Mouse (Mus musculus): ENCODE results near the gene Gtf2e1.
A peak's percentile ranks its signal among the peaks of the same experiment; 100 is the strongest.

Gtf2e1 gene

GRCm38 (mm10) chr16:37539611-37540580 is at the start of gene Gtf2e1, which contains the start of gene Rabl3:
Gene Gtf2e1 (minus strand): TSS chr16:37539789.
Gene Rabl3 (plus strand): TSS chr16:37539885.
- peak; percentile 99 for DNase-seq (ENCODE audit: low read depth, low spot score)

DNA sequence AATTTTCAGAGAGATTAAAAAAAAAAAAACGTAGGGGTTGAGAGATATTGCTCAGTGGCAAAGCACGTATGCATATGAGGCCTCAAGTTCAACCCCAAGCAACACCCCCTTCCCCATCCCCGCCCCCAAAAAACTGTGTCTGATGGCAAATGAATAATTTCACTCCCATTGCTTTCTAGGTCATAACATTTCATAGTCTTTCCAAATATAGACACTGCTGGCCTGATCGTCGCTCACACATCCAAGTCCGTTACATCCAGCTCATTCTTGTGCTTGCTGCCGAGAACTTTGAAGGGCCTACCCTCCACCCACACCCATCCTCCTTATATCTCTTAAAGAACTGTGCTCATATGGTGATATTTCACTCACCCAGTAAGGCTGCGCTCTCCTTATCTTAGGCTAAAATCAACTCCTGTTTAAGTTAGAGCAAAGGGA is 45.6 kb upstream of the Gtf2e1 start:
- DNase-seq (ENCODE audit: low read depth, low spot score), result no peak

GRCm38 (mm10) chr16:37584218-37585035 is 44.8 kb upstream of the Gtf2e1 start:
- DNase-seq (ENCODE audit: low read depth, low spot score), result peak; percentile 11

DNA sequence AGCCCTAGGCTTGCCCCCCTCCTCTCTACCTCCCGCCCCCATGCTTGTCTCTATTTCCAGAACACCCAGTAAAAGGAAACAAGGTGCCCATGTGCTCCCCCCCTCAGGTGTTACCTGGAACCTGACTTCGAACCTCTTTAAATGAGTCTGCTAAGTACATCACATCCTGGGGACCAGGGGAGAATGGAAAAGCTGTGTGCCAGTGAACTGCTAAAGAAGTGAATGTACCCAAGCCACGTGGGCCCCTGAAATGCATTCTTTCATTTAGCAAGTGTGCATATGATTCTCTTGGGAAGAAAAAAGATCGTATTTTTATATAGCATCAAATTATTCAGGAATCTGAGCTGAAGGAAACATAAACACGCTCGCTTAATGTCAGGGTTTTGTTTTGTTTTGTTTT is 44.2 kb upstream of the Gtf2e1 start:
- DNase-seq (ENCODE audit: low read depth, low spot score), result no peak

- no peak for DNase-seq (ENCODE audit: low read depth, low spot score)
These were observed 43.7 kb upstream of the Gtf2e1 start for GRCm38 (mm10) chr16:37583306-37583705.

DNA sequence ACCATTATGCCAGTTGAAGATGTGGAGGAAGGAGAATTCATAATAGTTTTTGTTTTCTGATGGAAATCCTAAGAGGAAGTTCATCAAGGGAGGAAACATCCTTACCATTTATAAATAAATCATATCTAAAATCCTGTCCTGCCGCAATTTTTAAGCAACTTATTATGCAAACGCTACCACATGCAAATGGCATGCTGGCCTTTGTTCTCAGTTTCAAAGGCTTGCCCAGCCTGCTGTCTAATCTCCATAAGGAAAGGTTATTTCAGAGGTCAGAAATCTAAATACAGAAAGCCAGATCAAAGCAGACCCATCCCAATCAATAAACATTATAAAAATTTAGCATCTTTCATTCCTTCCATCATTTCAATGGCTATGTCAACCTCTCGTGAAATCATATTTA is 42.3 kb upstream of the Gtf2e1 start:
- no peak for DNase-seq (ENCODE audit: low read depth, low spot score)

DNA sequence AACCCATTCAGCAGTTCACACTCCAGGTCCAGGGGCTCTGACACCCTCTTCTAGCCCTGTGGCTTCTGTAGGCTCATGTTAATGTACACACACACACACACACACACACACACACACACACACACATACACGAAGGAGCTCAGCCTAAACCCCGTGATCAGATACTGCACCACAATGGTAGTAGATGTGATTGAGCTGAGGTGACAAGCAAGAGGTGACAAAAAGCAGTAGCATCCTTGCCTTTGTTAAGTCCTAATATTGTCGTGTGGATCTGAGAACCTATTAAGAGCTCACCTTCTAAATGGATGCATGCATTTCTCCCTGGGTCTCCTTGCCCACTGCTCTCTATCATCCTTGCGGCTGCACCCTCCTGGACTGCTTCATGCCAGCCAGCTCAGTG is 41.1 kb upstream of the Gtf2e1 start:
- DNase-seq (ENCODE audit: low read depth, low spot score), result no peak

DNA sequence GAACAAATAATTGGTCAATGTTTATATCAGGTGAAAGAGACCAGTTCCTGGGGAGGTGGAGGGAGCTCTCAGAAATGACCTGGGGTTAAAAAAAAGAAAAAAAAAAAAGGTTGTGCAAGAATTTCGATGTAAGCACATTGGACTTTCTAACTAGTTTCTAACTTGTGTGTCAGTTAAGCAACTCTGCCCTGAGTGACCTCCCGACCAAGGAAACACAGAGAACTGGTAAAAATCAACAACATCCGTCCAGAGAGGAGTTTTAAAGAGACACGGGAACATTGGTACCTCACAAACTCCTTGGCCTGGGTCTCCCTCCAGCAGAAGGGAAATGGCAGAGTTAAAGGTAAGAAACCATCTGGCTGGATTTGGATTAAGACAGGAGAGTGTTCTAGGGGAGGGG is 40.4 kb upstream of the Gtf2e1 start, which contains the start of gene Hgd:
Gene Hgd, plus strand, starts transcription at position 160 of the 400 bp plus-strand sequence.
- DNase-seq (ENCODE audit: low read depth, low spot score), result no peak

DNA sequence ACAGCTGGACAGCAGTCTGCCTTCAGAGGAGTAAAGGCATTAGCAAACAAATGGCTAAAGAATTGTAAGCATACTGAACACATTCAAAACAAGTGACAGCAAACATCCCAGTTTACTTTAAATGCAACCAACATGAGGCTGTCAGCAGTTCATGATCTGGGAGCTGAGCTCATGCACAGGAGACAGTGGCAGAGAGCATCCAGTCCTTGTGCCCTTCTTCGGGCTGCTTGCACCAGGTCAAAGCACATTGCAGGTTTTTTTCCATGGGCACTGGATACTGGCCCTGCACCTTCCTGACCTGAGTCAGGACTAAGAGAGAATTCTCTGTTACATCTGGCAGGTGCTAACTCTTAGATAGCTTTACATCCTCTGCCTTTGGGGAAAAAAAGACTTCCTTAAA is 40.0 kb upstream of the Gtf2e1 start:
- DNase-seq (ENCODE audit: low read depth, low spot score), result no peak

DNA sequence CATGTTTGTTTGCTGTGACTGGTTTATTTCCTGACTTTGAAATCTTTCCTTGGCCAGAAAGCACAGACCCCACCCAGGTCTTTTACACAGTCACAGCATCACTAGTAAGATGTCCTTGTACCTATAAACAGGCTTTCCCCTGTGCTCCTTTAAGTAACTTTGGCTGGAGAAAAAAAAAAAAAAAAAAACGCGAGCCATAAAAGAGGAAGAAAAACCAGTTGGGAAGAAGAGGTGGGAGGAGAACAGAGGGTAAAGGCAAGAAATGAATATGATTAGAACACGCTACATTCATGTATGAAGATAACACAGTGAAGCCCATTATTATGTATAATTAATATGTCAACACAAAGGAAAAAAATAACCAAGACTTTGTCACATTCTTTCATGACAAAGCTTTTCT is 35.7 kb upstream of the Gtf2e1 start:
- no peak for DNase-seq (ENCODE audit: low read depth, low spot score)

GRCm38 (mm10) chr16:37573061-37573460 is 33.5 kb upstream of the Gtf2e1 start:
- peak; percentile 34 for DNase-seq (ENCODE audit: low read depth, low spot score)

- no peak for DNase-seq (ENCODE audit: low read depth, low spot score)
These were observed 32.6 kb upstream of the Gtf2e1 start for GRCm38 (mm10) chr16:37572117-37572754.

DNA sequence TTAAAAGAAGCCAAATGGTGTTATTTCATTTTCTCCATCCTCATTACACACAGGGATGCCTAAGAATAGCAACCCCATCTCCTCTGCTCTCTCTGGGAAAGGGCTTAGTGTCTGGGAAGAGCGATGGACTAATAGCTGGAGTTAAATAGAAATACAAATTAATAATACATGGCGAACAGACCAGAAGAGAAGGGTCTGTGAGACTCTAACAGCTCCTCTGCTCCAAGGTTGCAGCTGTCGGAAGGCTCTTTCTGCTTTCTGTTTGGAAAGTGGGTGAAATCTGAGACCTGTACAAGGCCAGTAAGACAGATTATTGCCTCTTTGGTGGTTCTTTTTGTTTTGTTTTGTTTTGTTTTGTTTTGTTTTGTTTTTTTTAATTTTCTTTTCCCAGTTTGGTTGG is 32.0 kb upstream of the Gtf2e1 start:
- no peak for DNase-seq (ENCODE audit: low read depth, low spot score)

DNA sequence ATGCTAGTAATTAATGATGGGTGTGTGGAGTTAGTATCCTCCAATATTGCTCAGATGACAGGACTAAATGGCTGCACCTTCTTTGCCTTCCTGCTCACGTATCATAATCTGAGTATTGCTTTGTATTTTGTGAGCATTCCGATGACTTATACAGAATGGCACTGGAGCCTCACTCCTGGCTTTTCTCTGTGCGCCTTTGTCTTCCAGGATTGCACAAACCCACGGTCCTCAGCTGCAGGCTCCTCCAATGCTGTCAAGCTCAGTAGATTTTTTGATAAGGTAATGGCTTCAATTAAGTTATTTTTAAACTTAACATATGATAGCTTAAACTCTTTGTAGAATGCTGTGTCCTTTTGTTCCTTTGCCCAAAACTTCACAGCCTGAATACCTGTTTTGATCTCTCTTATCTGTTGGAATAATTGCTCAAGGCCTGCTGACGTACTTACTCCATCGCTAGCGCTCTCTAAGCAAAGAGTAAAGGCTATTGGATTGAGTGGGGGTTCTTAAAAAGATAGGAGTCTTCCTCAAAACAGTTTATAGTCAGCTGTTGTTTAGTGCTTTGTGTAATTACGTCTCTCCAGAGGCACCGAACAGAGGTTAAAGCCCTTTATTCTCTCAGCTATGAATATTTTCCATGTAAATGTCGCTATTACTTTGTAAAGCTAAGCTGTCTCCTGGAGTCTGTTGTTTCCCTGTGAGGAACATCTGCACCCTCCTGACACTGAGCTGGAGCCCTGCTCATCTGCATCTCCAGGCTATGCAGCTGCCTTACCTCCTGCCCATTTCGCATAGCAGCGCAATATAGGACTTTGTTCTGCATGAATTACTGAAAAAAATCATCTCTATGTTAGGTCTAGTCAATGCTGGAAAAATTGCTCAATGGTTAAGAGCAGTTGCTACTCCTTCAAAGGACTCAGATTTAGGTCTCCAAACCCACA is 27.8 kb upstream of the Gtf2e1 start:
- no peak for DNase-seq (ENCODE audit: low read depth, low spot score)

DNA sequence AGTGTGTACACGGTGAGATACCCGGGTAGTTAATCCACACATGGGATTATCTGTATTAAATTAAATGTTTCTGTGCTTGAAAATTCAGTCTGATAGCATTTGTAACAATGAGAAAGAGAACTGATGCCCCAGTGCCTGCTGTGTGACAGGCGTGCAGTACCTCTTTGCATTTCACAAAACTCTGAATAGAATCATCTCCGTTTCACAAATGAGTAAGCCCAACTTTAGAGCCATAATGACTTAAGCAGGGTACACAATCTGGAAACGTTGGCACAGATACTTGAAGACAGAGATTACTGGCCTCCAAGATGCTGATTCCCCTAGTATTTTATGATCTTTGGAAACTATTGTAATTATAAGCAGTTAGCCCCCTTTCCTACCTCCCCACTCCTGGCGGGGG is 26.5 kb upstream of the Gtf2e1 start:
- DNase-seq (ENCODE audit: low read depth, low spot score), result no peak

GRCm38 (mm10) chr16:37565117-37565516 is 25.5 kb upstream of the Gtf2e1 start:
- DNase-seq (ENCODE audit: low read depth, low spot score), result no peak

DNA sequence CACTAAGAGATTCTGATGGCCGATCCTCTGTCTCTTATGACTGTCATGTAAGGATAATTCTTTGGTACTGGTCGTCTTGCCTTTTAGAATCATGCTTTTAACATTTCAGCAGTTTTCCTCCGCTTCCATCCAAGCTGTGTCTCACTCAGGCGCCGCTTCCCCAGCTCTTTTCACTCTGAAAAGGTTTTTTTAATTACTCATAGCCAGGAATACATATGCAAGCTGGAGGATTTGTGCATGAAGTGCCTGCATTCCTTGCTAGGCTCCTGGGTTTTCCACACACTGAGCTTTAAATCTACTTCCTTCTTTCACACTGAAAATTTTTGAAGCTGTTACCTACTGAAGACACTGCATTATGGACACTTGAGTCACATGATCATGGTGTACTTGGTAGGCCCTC is 23.4 kb upstream of the Gtf2e1 start:
- no peak for DNase-seq (ENCODE audit: low read depth, low spot score)

DNA sequence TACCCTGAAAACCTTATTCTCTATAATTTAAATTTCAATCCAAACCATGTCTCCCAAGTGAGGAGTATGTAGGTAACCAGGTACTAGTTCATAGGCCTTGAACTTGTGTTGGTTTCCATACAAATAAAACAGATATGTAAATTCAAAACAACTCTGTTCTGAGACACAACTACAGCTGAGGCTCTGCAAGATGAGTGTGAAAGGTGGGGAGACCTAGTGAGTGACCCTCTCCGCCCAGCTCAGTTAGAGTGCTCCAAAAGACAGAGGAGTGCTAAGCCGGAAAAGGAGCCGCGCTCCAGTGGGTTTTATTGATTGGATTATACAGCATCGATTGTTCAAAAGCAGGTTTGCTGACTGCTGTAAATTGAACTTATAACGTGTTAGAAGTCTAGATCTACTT is 22.8 kb upstream of the Gtf2e1 start:
- DNase-seq (ENCODE audit: low read depth, low spot score), result no peak

DNA sequence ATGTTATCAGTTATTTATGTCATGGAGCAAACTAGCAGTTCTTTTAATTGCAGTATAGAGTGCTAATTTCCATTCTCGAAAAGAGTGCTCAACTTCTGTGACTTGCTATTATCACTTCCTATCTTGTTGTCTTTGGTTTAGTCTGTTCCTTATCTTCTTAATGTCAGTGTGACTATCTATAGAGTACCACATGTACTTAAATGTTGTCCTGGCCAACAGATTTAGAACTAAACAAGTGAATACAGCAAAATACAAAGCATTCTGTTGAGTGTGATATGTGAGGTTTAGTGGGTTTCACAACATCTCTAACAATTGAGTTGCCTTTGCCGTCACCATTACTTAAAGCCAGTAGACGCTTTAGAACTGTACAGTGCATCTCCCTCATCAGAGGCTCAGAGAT is 13.2 kb upstream of the Gtf2e1 start:
- DNase-seq (ENCODE audit: low read depth, low spot score), result no peak

GRCm38 (mm10) chr16:37550981-37551380 is 11.4 kb upstream of the Gtf2e1 start:
- DNase-seq (ENCODE audit: low read depth, low spot score), result no peak

DNA sequence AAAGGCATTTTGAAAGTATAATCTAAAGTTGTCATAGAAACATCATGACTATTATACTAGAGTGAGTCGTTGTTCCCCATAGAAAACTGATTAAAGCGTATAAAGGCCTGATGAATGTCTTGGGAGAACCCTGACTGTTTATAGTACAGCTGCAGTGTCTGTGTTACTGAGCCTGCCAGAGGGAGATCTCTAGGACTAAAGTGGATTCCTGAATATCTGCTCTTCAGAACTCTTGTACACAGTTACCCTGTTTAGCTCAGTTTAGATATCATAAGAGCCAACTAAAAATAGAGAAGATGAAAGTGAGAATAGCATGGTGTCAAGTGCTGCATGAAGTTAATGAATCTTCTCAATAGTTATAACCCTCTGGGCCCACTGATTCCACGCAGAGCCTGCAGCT is 10.7 kb upstream of the Gtf2e1 start:
- DNase-seq (ENCODE audit: low read depth, low spot score), result no peak
